Mouse (Mus musculus): ENCODE results near the gene Col25a1. TPM values are rescaled to one million over a fixed set of nuclear protein-coding genes. Genes with fewer than 3 reads are reported as not detected.

Col25a1 gene
- total RNA-seq, 2 experiments from 2014 or later: 0.16 to 0.33 TPM

GRCm38 (mm10) chr3:130535021-130535420 lies 403.7 kb downstream of the Col25a1 start:
- no peak for DNase-seq
- intact Hi-C loops (cut with DNase I): no loop called here

- intact Hi-C loops (cut with DNase I): no loop called here
- no peak for DNase-seq
Observed at GRCm38 (mm10) chr3:130541541-130541940, 410.2 kb downstream of the Col25a1 start.

GRCm38 (mm10) chr3:130545995-130546394 lies 414.7 kb downstream of the Col25a1 start:
- no peak for DNase-seq
- intact Hi-C loops (cut with DNase I): no loop called here

GRCm38 (mm10) chr3:130549066-130549465 lies 417.8 kb downstream of the Col25a1 start:
- intact Hi-C loops (cut with DNase I): no loop called here
- DNase-seq: no peak

GRCm38 (mm10) chr3:130556263-130556662 lies 425.0 kb downstream of the Col25a1 start:
- intact Hi-C loops (cut with DNase I): no loop called here
- no peak for DNase-seq

- DNase-seq: no peak
- intact Hi-C loops (cut with DNase I): no loop called here
Observed at GRCm38 (mm10) chr3:130565586-130565985, 434.3 kb downstream of the Col25a1 start.

- intact Hi-C loops (cut with DNase I): no loop called here
- no peak for DNase-seq
Observed at GRCm38 (mm10) chr3:130568331-130569095, 437.2 kb downstream of the Col25a1 start.

GRCm38 (mm10) chr3:130573243-130573642 lies 441.9 kb downstream of the Col25a1 start:
- DNase-seq: no peak
- intact Hi-C loops (cut with DNase I): no loop called here

- DNase-seq: peak; percentile 17
- intact Hi-C loops (cut with DNase I): loop anchor here (2.0 to 5.0 kb wide), 2 partner anchors 387 to 480 kb away; no protein-coding TSS in a partner anchor
Observed at GRCm38 (mm10) chr3:130574652-130575051, 443.4 kb downstream of the Col25a1 start.

- DNase-seq: no peak
- intact Hi-C loops (cut with DNase I): loop anchor here (5.0 kb wide), 1 partner anchor 389 kb away; no protein-coding TSS in a partner anchor
Observed at GRCm38 (mm10) chr3:130576683-130577082, 445.4 kb downstream of the Col25a1 start.

- intact Hi-C loops (cut with DNase I): loop anchor here (5.0 kb wide), 1 partner anchor 392 kb away; no protein-coding TSS in a partner anchor
- DNase-seq: no peak
Observed at GRCm38 (mm10) chr3:130579501-130579900, 448.2 kb downstream of the Col25a1 start.

GRCm38 (mm10) chr3:130581577-130581976 lies 450.3 kb downstream of the Col25a1 start:
- intact Hi-C loops (cut with DNase I): no loop called here
- no peak for DNase-seq

GRCm38 (mm10) chr3:130582903-130583664 lies 451.8 kb downstream of the Col25a1 start:
- DNase-seq: no peak
- intact Hi-C loops (cut with DNase I): no loop called here

- intact Hi-C loops (cut with DNase I): no loop called here
- no peak for DNase-seq
Observed at GRCm38 (mm10) chr3:130584007-130584406, 452.7 kb downstream of the Col25a1 start.

- intact Hi-C loops (cut with DNase I): no loop called here
- no peak for DNase-seq
Observed at GRCm38 (mm10) chr3:130595050-130595449, 463.7 kb downstream of the Col25a1 start.

- intact Hi-C loops (cut with DNase I): no loop called here
- DNase-seq: no peak
Observed at GRCm38 (mm10) chr3:130601491-130601890, 470.2 kb downstream of the Col25a1 start.

GRCm38 (mm10) chr3:130607924-130608323 lies 476.6 kb downstream of the Col25a1 start:
- intact Hi-C loops (cut with DNase I): loop anchor here (2.0 kb wide), 1 partner anchor 83 kb away; no protein-coding TSS in a partner anchor
- DNase-seq: no peak

- no peak for DNase-seq
- intact Hi-C loops (cut with DNase I): no loop called here
Observed at GRCm38 (mm10) chr3:130614444-130614843, 483.1 kb downstream of the Col25a1 start.

GRCm38 (mm10) chr3:130615625-130616024 lies 484.3 kb downstream of the Col25a1 start:
- no peak for DNase-seq
- intact Hi-C loops (cut with DNase I): no loop called here

GRCm38 (mm10) chr3:130617439-130617898 lies 486.2 kb downstream of the Col25a1 start, which contains the start of gene Etnppl:
Etnppl (plus strand) TSS chr3:130617448.
- intact Hi-C loops (cut with DNase I): no loop called here
- DNase-seq: no peak

GRCm38 (mm10) chr3:130620517-130621146 lies 489.3 kb downstream of the Col25a1 start:
- no peak for DNase-seq
- intact Hi-C loops (cut with DNase I): no loop called here
